Mouse (Mus musculus) cerebellum, adult 11-12 months (tissue): ENCODE results near the gene Olfr95.
A peak's percentile ranks its signal among the peaks of the same experiment; 100 is the strongest.
"Not testable (repeated sequence)": the region's sequence is repeated elsewhere in the genome, so short reads cannot be mapped to it uniquely, and the experiment has no call there.

ENCODE experiments used
- DNase-seq: peaks from one replicate; pipeline ENCODE4 v3.0.0; 2022

The Olfr95 gene

DNA sequence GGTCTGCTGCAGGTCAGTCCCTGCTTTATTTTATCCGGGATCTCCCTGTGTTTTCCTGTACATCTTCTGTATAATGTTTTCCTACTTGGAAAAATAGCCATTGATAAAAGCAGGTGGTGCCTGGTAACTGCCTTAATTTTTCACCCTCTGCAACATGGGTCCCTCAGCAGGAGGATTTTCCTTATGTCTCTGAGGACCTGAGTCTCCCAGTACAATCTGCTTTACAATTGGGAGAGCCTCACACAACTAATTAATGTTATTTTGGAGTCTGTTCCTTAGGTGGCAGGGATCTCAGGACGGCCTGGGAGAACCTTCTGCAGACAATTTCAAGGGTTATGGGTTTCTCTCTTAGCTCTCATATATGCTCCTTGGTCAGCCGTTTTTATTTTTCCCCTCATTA is at the start of gene Olfr95:
Gene Olfr95, minus strand, starts transcription at position 101 of the 400 bp plus-strand sequence.
- no peak for DNase-seq

DNA sequence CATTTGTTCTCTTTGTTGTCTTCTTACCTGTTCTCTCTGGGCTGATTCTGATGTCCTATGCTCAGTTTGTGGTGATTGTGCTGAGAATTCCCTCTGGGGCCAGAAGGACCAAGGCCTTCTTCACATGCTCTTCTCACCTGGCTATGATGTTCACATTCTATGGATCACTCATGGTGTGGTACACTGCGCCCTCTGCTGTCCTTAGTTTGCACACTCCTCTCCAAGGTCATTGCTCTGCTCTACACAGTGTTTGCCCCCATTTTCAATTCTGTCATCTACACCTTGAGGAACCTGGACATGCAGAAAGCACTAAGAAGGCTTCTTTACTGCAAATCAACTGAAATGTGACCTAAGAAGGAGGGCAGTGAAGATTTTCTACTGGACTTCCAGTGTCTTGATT is 37.6 kb upstream of the Olfr95 start:
- no peak for DNase-seq

DNA sequence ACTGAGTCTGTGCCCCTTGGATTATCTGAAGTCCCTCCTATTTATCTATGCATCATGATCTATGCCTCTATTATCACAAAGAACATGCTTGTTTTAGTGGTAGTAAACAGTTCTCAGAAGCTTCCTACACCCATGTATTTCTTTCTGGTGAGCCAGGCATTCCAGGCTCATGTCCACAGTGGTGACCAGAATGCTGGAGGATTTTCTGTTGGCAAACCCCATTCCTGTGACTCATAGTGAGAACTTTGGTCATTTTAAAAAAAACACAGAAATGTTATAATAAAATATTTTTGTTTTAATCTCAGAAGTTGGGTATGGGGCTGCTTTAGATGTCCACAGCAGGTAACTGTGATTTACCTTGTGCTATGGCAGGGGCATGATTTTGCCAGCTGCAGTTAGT is 36.5 kb upstream of the Olfr95 start:
- DNase-seq = no peak

DNA sequence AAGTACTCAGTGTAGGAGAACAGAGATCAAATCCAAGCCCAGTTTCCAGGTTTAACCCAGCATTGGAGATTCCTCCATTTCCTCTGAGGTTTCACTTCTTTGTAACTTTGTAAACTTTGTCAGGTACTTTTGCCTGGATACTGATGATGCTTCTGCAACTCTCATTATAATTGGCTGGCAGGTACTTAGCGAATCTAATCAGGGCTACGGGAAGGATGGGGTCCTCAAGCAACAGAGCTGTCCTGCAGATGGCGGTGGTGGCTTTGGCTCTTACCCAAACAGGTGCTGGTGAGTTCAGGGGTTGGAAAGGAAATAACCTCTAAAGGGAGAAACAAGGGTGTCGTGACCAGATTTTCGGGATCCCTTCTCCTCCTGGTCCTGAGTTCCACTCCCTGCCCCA is 33.8 kb upstream of the Olfr95 start:
- peak; percentile 3 for DNase-seq

DNA sequence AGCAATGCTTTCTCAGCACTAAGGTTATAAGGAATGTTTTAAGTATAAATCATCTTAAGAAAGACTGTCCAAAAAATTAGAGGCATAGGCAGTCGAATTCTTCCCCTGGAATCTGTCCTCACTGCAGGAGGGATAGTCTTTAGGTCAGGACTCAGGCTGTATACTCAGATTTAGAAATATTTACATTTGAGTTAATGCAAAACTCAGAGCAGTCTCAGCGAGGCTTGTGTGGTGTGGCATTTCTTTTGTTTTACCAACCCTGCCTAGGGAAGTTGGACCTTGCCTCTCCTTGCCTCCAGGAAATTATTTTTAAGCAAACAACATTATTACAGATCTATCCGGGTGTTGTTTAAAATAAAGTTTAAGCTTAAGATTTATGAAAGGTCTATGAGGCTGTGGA is 29.3 kb upstream of the Olfr95 start:
- no peak for DNase-seq

DNA sequence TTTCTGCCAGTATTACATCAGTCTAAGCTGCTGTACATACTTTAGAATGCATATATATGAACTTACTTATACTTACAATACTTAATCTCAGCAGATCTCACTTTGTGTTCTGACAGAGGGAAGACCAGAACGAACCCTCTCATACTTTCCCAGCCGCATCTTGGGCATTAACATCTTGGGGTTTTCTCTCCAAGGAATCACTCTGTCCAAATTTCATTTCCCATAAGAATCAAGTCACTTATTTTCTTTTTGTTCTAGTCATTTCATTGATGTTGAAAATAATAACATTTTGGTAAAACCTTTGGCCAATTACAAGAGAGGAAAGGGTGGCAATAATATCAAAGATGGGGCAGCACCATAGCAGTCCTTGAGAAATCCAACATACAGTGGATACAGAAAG is 24.3 kb upstream of the Olfr95 start, which contains the start of gene Olfr97:
Gene Olfr97, minus strand, starts transcription at position 101 of the 400 bp plus-strand sequence.
- not testable (repeated sequence) for DNase-seq

DNA sequence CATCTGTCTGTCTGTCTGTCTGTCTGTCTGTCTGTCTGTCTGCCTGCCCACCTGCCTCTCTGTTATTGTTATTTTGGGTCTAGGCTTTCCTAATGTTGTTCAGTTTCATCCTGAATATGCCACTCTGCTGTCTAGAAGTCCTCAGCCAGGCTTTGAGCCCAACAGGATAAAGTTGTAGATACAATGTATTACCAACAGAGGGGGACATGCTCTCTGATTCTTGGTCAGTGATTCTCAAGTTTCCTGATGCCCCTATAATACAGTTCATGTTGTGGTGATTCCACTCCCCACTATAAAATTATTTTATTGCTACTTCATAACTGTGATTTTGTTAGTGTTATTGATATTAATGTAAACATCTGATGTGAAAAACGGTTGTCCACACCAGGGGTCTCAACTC is 9.0 kb upstream of the Olfr95 start:
- DNase-seq = no peak

DNA sequence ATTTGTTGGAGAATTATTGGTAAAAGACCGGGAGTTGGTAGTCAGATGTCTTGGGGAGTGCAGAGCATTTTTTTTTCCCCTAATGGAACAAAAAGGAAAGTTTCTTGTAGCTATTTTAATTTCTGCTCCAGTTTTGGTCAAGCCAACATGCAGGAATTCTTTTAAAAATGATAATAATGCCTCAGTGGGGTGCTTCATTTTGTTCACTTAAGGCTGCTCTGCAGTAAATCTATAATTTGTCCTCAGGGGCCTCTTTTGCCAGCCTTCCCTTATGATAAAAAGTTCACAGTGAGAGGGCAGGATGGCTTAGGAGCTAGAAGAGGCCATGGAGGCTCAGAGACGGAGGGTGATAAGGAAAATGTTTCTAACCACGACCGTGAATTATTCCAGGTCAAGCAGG is 6.9 kb upstream of the Olfr95 start, which contains the start of gene Olfr96:
Gene Olfr96, plus strand, starts transcription at position 301 of the 400 bp plus-strand sequence.
- DNase-seq = no peak

DNA sequence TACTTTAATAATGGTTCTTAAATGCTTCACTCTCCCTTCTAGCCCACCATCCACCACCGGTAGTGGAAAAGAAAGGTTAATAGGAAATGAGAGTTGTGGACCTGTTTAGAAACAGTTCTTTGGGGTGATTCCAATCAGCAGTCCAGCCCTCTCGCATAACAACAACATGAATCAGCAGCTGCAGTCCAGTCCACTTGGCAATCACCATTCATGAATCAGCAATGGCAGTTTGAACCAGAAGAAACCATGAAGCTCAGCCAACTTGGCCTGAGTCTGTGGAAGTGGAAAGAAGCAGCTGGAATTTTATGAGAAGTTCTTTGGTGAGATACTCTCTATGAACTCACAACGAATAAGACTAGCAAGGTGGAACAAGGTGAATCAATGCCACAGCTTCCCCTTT is 5.6 kb upstream of the Olfr95 start:
- DNase-seq = no peak

DNA sequence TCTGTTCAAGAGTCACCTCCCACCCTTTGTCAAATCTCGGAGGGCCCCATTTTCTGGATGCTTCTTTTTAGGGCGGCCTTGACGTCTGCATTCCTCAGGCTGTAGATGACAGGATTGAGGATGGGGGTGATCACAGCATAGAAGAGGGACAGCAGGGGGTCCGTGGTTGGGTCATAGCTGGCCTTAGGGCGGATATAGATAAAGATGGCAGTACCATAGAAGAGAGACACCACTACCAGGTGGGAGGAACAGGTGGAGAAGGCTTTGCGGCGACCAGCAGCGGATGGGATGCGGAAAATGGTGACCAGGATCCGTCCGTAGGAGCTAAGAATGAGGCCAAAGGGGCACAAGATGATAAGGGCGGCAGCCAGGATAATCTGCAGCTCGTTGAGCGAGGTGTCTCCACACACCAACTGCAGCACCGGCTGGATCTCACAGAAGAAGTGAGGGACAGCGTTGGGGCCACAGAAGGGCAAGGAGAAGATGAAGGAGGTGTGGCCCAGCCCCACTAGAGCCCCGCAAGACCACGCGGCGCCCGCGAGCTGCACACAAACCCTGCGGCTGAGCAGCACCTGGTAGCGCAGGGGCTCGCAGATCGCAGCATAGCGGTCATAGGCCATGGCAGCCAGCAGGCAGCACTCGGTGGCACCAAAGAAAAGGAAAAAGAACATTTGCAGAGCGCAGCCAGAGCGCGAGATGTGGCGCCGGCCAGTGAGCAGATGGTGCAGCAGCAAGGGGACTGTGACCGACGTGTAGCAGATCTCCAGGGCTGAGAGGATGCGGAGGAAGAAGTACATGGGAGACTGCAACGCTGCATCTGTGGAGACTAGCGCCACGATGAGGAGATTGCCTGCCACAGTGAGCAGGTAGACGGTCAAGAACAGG is 1.8 kb downstream of the Olfr95 start:
- no peak for DNase-seq

DNA sequence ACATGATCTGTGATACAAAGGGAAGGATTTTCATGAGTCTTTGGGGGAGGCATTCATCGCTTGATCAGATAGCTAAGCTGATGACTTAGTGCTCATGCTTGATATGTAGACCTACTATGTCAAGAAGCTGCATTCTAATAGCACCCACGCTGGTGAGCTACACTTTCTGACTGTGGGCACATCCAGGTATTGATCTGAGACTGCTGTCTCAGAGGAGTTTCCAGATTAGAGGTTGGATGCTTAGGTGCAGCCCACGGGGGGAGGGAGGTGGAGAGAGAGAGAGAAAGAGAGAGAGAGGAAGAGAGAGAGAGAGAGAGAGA is 9.0 kb downstream of the Olfr95 start:
- DNase-seq = no peak

DNA sequence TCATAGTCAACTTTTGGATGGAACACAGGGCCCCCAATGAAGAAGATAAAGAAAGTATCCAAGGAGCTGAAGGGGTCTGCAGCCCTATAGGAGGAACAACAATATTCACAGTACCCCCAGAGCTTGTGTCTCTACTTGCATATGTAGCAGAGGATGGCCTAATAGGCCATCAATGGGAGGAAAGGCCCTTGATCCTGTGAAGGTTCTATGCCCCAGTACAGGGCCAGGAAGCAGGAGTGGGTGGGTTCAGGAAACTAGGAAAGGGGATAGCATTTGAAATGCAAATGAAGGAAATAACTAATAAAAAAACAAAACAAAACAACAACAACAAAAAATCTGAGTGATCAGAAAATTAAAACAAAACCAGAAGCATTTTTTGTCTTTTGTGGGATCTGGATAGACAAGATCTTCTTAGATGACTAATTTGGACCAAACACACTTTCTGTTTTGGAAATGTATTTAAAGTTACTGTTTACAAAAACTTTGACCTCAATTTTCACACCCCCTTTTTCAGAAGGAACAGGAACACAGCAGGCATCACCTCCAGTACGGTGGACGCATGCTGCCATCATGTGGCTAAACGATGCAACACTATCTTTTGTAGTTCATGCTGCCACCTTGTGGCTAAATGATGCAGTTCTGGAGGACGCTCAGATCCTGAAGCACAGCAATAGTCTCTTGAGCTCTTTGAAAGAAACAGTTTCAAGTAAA is 9.6 kb downstream of the Olfr95 start:
- DNase-seq = peak; percentile 51

DNA sequence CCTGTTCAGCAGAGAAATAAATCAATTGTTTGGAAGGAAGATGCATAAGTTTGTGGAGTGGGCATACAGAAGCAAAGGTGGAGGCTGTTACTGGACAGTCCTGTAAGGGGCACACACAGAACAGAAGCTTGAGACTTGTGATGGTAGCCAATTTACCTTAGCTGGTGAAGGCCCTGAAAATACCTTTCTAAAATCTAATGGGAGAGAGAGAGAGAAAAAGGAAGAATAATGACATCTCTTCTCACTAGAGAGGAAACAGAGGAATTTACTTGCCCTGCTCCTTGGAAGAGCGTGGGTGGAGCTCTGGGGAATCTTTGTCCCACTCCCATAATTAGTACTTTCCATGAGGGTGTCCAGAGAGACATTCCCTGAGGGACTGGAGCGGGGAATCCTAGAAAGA is 12.0 kb downstream of the Olfr95 start, which contains the start of gene Olfr94:
Gene Olfr94, minus strand, starts transcription at position 101 of the 400 bp plus-strand sequence.
- no peak for DNase-seq

DNA sequence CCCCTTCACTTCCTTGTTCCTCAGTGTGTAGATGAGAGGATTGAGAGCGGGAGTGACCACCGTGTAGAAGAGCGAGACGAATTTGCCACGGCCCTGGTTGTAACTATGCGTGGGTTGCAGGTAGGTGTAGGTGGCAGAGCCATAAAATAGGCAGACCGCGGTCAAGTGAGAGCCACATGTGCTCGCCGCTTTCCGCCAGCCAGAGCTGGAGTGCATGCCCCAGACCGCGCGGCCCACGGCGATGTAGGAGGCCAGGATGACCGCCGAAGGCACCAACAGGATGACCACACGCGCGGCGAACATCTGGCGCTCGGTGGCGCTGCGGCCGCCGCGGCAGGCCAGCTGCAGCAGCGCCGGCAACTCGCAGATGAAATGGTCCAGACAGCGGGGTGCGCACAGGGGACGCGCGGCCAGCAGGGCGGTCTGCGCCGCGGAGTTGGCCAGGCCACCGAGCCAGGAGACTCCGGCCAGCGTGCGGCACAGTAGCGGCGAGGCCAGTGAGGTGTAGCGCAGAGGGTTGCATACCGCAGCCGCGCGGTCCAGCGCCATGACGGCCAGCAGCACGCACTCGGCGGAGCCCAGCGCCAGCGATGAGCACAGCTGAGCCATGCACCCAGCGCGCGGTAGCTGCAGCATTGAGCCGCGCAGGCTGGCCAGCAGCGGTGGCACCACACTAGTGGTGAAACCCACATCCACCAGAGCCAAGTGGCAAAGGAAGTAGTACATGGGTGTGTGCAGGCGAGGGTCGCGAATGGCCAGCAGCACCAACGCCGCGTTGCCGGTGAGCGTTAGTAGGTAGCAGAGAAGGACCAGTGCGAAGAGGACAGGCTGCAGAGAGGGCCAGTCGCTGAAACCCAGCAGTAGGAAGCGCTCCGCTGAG is 15.8 kb downstream of the Olfr95 start:
- no peak for DNase-seq

DNA sequence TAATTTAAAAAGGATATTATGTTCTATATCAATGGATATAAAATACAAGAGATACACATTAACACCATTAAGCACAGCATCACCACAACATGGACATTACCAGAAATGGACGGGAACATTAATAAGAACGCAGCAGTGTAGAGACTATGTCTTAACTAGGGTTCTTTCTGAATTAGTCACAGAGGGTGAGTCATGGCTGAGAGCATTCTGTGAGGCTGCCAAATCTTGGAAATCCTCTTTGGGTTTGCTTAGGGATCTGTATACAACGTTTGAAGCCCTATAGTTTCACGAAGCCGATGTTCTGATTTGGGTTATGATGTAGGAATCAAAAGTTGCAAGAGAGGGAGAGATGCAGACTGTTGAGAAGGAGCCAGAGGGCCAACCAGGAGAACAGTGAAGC is 18.1 kb downstream of the Olfr95 start:
- DNase-seq = no peak

DNA sequence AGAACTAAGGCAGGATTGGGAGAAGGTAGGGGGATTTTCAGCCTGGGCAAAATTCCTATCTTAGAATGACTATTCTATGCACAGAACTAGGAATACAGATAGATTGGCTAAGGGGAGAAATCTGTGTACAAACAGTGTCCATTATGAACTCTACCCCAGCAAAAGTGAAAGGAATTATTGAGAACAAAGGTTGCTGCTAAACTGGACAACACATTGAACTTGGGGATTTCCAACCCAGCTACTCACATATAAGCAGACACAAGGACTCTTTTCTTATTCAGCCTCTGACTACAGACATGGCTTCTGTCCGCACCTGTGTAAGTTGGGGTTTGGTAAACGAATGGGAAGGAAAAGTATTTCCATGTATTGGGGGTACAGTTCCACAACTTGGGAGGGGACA is 19.3 kb downstream of the Olfr95 start, which contains the start of gene Ubd:
Gene Ubd, plus strand, starts transcription at position 237 of the 400 bp plus-strand sequence.
- DNase-seq = no peak

DNA sequence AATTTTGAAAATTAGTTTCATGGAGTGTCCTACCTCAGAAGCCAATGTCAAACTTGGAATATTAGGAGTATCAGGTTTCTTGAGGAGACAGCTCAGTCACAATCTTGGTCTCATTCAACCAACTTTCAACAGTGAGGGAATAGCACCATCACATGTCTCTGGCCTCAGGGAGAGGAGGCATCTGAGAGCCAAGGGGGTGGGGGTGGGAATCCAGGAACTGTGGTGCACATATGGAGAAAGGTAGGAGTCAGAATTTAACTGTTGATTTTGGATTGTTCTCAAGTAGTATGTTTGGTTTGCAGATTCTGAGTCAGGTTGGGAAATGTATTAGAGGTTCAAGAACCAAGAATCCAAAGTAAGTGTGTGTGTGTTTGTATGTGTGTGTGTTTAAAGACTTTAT is 19.9 kb downstream of the Olfr95 start:
- DNase-seq = no peak

DNA sequence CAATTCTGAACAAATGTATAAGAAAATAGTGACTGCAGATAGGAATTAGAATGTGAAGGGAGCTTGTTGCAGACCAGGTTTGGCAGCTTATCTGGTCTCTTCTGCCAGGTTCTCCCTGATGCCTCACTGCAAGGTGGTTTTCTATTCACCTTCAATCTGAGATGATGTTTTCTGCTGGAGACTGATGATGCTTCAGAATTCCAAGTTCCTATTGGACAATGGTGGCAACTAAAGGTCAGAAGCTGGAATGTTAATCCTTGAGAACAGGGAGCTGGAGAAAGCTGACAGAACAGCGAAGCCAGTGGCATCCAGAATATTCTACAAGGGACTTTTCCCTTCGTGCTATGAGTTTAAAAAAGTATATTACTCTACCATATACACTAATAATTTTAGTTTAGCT is 22.2 kb downstream of the Olfr95 start:
- no peak for DNase-seq

DNA sequence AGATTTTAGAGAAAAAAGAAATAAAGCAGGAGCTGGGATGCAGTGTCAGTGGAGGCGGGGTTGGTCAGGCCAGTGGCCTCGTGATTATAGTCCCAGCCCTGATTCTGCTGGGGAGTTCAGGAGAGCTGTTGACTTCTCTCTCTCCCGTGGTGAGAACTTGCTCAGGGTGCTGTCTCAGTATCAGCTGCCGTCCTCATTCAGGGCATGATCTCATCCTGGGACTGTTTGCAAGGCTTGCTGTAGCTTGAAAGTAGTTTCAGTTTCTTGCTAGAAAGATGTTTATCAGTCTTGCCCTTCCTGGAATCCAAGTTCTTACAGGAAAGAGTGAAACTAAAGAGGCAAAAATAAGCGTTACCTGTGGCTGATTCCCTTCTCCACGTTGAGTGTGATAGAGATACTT is 27.4 kb downstream of the Olfr95 start:
- DNase-seq = no peak

DNA sequence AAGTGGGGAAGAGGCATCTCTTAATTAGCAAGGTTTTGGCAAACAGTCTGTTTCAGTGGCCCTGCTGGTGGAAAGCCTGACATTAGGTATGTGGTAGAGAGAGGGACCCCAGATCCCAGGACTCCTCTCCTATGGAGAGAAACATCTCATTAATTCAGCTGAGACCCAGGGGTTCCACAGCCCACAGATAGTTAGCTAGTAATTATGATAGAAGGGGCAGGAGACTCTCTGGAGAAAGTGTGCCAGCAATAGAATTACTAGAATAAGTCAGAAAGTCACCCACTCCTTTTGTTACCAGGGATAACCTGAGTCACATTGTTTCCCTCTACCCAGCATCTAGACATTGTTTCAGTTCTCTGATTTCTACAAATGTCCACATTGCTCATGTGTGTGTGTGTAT is 51.5 kb downstream of the Olfr95 start, which contains the start of gene Olfr93:
Gene Olfr93, minus strand, starts transcription at position 101 of the 400 bp plus-strand sequence.
- no peak for DNase-seq
